Mouse (Mus musculus): Measurements from ENCODE around the gene Gm26602.

The Gm26602 gene

DNA sequence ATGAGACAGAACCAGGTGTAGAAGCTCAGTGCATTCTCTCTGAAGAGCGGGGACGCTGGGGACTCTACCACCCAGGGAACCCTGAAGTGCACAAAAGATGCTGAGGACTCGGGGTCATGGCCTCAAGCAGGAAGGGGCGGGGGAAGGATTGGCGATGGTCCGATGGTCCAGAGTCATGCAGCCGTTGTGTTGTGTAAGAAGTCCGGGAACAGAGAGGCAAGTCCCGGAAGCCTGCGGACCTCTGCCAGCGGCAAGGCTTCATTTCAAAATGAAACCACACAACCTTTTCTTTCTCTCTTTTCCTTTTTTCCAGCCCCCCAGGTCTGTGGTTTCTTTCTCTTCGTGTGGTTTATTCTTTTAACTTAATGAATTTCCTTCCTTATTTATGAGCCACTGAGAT, 32.9 kb upstream of the Gm26602 start:
- POLR2A ChIA-PET, result interaction anchor here in 1 of 4 experiments (0.7 kb wide), 1 partner anchor 19 kb away, joined by 6 read pairs; no protein-coding TSS in a partner anchor
- CTCF ChIA-PET, result interaction anchor here in 1 of 4 experiments (0.5 to 0.8 kb wide), 2 partner anchors 43 to 66 kb away, joined by 3 to 6 read pairs; no protein-coding TSS in a partner anchor

DNA sequence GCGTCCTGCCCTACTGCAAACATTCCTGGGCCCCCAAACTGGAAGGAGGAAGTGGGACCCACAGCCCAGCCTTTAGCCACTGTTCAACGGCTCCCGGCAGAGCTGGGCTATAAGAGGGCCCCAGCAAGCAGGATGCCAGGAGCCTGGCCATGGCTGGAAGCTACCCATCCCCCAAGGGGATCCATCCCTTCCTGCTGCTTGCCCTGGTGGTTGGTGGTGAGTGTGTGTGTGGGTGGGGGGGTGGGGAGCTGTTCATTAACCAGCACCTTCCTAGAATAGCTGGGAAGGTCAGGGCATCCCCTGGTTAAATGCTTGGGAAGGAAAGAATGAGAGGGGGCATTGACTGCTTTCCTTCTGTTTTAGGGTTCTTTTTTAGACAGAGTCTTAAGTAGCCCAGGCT, 31.1 kb upstream of the Gm26602 start:
- ChIA-PET POLR2A (interaction anchor here (0.5 to 5.6 kb wide), 10 partner anchors 14 to 289 kb away, joined by 3 to 70 read pairs (median 4); partner anchors contain the start of gene Ptbp1 (in 1 of the 4)), CTCF (interaction anchor here in 2 of 4 experiments (0.6 to 2.1 kb wide), 4 partner anchors 8 to 80 kb away, joined by 3 to 7 read pairs (median 4); partner anchors contain the start of gene Wdr18 (in 1 of the 2))

DNA sequence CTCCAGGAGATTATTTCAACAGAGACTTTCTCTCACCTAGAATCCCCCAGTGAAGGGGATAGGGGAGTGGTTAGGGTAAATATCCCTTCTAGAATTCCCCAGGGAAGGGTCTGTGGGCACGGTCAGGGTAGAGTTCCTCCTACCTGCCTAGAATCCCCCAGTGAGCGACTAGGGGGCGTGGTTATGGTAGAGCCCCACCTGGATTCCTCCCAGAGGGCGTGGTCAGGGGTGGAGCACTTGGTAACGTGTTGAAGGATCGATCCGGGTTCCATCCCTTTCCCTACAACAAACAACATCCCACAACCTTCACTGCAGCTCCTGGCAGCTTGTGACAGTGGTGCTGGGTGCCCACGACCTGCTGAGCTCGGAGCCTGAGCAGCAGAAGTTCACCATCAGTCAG, 29.9 kb upstream of the Gm26602 start:
- ChIA-PET POLR2A (interaction anchor here (0.6 to 5.6 kb wide), 19 partner anchors 9 to 284 kb away, joined by 3 to 70 read pairs (median 4); partner anchors contain the start of genes Arid3a (in 1 of the 4), Cirbp (in 1 of the 4), Med16 (in 1 of the 4) and Ptbp1 (in 1 of the 4)), CTCF (interaction anchor here (0.5 to 3.1 kb wide), 8 partner anchors 12 to 687 kb away, joined by 3 to 16 read pairs (median 4); partner anchors contain the start of gene Cnn2 (in 1 of the 4))

DNA sequence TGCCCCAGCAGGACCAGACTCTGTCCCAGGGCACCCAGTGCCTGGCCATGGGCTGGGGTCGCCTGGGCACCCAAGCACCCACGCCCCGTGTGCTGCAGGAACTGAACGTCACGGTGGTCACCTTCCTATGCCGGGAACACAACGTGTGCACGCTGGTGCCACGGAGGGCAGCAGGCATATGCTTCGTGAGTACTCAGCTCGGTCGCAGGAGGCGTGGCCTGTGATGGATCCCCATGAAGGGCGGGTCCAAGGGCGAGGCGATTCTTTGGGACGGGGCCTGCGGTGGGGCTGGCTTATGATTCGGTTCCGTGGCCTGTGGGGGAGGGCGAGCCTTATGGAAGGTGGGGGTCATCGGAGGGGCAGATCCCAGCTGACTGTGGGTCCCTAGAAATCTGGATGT, 28.7 kb upstream of the Gm26602 start:
- ChIA-PET POLR2A (interaction anchor here in 3 of 4 experiments (0.5 to 5.6 kb wide), 19 partner anchors 8 to 380 kb away, joined by 3 to 70 read pairs (median 4); partner anchors contain the start of genes Ptbp1 (in 2 of the 3), Arid3a (in 1 of the 3), C2cd4c (in 1 of the 3) and Dazap1 (in 1 of the 3)), CTCF (interaction anchor here in 3 of 4 experiments (0.5 to 3.1 kb wide), 17 partner anchors 8 to 821 kb away, joined by 3 to 27 read pairs (median 4); partner anchors contain the start of genes Arid3a (in 2 of the 3), Med16 (in 1 of the 3), Plppr3 (in 1 of the 3) and Prtn3 (in 1 of the 3))

DNA sequence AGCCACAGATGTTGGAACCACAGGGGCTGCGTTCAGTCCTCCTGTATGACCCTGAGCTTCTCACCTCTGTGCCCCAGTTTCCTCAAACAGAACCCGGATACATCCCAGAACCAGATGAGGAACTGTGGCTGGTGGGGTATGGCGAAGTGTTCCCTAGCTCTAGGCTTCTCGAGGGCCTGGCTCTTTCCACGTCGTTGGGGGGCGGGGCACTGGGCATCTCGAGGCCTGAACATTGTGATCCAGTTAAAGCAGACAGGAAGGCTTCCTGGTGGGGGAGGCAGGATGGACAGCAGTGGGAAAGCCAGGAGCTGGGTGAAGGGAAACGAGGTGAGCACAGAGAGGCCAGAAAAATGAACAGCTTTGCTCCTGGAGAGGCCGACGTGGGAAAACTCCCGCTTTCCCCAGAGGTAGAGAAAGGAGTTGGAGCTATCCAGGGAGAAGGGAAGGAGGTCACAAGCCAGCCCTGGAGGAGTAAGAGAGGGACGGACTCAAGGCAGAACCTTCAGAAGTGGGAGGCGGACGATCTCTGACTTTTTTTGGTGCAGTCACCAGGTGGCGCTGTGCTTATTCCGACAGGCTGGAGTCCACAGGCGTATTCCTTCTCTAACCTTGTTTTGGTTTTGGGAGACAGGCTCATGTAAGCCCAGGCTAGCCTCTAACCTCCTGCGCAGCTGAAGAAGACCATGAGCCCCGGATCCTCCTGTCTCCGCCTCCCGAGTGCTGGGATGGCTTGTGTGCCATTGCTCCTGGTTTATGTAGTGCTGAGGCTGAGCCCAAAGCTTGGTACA, 27.2 kb upstream of the Gm26602 start:
- POLR2A ChIA-PET, result interaction anchor here in 3 of 4 experiments (0.5 to 5.6 kb wide), 21 partner anchors 10 to 290 kb away, joined by 3 to 70 read pairs (median 4); partner anchors contain the start of genes Ptbp1 (in 2 of the 3), Arid3a (in 1 of the 3), Kiss1r (in 1 of the 3) and Plppr3 (in 1 of the 3)
- CTCF ChIA-PET, result interaction anchor here (0.5 to 3.1 kb wide), 53 partner anchors 9 to 1591 kb away, joined by 3 to 27 read pairs (median 3); partner anchors contain the start of genes Arid3a (in 2 of the 4), Plppr3 (in 2 of the 4), Prtn3 (in 2 of the 4) and Wdr18 (in 2 of the 4)

DNA sequence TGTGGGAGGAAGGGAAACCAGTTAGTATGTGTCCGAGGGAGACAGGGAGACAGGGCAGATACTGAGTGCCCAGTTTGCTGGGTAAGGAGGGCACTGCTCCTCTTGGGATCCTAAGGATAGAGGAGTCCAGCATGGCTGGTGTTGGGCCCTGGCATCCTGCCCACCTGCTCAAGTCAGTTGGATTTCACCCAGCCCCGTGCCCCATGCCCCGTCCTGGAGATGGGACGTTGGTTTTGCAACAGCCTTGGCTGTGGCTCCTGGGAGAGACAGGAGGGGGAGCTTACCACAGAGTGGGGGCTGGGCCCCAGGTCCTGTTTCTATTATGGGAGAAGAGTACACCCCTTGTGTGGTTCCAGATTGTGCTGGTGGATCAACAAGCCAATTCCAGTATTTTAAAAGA, 26.2 kb upstream of the Gm26602 start:
- POLR2A ChIA-PET, result interaction anchor here in 2 of 4 experiments (0.6 to 5.6 kb wide), 8 partner anchors 11 to 283 kb away, joined by 3 to 70 read pairs (median 4); partner anchors contain the start of genes Plppr3 (in 1 of the 2), Prtn3 (in 1 of the 2), Ptbp1 (in 1 of the 2) and Tmem259 (in 1 of the 2)

DNA sequence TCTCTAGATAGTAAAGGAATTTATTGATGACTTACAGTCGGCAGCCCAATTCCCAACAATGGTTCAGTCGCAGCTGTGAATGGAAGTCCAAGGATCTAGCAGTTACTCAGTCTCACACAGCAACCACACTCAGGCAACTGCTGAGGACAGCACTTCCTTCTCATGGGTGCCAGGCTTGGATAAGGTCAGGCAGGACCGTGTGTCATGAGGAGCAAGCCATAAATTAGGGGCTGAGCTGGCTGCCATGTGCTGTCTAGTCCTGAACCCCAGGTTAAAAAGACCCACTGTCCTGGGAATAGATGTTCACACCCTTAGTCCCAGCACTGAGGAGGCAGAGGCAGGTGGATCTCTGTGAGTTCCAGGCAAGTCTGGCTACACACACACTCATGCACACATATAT, 25.7 kb upstream of the Gm26602 start:
- ChIA-PET POLR2A (interaction anchor here in 1 of 4 experiments (0.6 to 2.2 kb wide), 6 partner anchors 12 to 1403 kb away, joined by 3 to 13 read pairs (median 4); partner anchors contain the start of genes Plppr3, Prtn3 and Tmem259), CTCF (interaction anchor here in 2 of 4 experiments (1.0 to 3.0 kb wide), 5 partner anchors 11 to 130 kb away, joined by 3 to 14 read pairs (median 9); partner anchors contain the start of genes Fgf22 (in 1 of the 2), Med16 (in 1 of the 2), Plppr3 (in 1 of the 2) and Prtn3 (in 1 of the 2))

More for the DNA sequence above, 26.2 kb upstream of the Gm26602 start:
- CTCF ChIA-PET, result interaction anchor here (0.6 to 3.0 kb wide), 25 partner anchors 8 to 280 kb away, joined by 3 to 27 read pairs (median 5); partner anchors contain the start of genes Plppr3 (in 2 of the 4), Prtn3 (in 2 of the 4), Arid3a (in 1 of the 4) and Fgf22 (in 1 of the 4)

DNA sequence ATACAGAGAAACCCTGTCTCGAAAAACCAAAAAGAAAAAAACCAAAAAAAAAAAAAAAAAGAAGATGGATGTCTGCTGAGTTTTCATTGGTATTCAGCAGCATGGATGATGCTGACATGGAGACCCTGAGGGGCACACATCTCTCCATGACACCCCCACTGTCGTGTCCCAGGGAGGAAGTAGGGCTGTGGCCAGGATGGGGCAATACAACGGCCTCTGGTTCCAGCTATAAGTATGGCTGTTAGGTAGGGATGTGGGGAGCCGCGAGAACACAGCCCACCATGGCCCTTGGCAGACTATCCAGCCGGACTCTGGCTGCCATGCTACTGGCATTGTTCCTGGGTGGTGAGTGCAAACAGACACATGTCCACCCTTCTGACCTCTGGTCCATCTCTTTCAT, 24.6 kb upstream of the Gm26602 start, which contains the start of gene Elane:
Gene Elane, plus strand, starts transcription at position 194 of the 400 bp plus-strand sequence.
- ChIA-PET POLR2A (interaction anchor here in 2 of 4 experiments (0.7 to 1.0 kb wide), 2 partner anchors 21 to 46 kb away, joined by 3 to 4 read pairs; no protein-coding TSS in a partner anchor), CTCF (interaction anchor here in 1 of 4 experiments (0.6 kb wide), 1 partner anchor 106 kb away, joined by 3 read pairs; no protein-coding TSS in a partner anchor)

DNA sequence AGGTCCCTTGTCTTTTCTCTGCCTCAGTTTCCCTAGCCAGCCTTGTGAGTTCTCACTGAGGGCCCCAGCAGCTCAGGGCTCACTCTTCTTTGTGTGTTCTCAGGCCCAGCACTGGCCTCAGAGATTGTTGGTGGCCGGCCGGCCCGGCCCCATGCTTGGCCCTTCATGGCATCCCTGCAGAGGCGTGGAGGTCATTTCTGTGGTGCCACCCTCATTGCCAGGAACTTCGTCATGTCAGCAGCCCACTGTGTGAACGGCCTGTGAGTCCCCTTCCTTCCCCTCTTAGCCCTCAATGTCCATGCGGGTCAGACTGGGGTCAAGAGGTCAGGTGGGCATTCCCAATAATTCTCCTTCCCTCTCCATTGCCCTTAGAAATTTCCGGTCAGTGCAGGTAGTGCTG, 24.0 kb upstream of the Gm26602 start:
- CTCF ChIA-PET, result interaction anchor here in 1 of 4 experiments (0.6 kb wide), 1 partner anchor 106 kb away, joined by 3 read pairs; no protein-coding TSS in a partner anchor
- POLR2A ChIA-PET, result interaction anchor here in 2 of 4 experiments (0.7 kb wide), 2 partner anchors 21 to 27 kb away, joined by 4 to 5 read pairs; no protein-coding TSS in a partner anchor

DNA sequence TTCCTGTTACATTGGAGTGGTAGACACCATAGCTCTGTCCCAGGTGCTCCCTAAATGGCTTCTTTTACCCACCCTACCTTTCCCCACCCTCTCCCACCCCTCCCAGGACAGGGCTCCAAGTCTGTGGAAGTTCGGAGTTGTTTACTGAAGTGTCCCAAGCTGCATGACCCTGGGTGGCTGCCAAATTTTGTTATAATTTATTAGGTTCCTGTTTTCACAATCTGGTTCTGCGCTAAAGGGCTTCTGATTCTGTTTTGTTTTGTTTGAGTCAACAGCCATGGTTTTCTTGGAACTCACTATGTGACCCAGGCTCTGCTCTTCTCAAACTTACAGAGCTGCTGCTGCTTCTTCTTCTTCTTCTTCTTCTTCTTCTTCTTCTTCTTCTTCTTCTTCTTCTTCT, 21.3 kb upstream of the Gm26602 start:
- POLR2A ChIA-PET, result interaction anchor here in 2 of 4 experiments (0.7 to 1.0 kb wide), 4 partner anchors 15 to 27 kb away, joined by 3 to 4 read pairs (median 3); partner anchors contain the start of genes Plppr3 (in 1 of the 2) and Prtn3 (in 1 of the 2)

DNA sequence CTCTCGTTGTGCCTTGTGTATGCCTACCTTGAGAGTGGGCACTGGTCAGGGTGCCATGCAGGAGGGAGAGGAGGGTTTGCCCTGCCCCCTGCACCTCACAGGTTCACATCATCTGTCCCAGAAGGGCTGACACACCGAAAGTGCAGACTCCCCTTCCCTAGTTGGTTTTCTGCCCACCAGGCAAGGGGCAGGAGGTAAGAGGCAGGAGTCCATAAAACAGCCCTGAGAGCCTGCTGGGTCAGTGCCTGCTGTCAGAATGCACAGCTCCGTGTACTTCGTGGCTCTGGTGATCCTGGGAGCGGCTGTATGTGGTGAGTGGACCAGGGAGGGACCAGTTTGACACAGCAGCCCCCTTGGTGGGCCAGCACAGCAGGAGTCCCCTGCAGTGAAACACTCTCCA, 20.0 kb upstream of the Gm26602 start, which contains the start of gene Cfd:
Gene Cfd, plus strand, starts transcription at position 184 of the 400 bp plus-strand sequence.
- POLR2A ChIA-PET, result interaction anchor here in 2 of 4 experiments (1.6 to 4.1 kb wide), 3 partner anchors 17 to 28 kb away, joined by 3 to 16 read pairs (median 3); partner anchors contain the start of gene Med16 (in 1 of the 2)
- CTCF ChIA-PET, result interaction anchor here in 2 of 4 experiments (0.7 to 1.0 kb wide), 2 partner anchors 78 to 184 kb away, joined by 3 read pairs; no protein-coding TSS in a partner anchor

More for the DNA sequence above, 21.3 kb upstream of the Gm26602 start:
- CTCF ChIA-PET, result interaction anchor here in 2 of 4 experiments (1.0 to 1.6 kb wide), 3 partner anchors 55 to 77 kb away, joined by 3 to 5 read pairs (median 3); no protein-coding TSS in a partner anchor

DNA sequence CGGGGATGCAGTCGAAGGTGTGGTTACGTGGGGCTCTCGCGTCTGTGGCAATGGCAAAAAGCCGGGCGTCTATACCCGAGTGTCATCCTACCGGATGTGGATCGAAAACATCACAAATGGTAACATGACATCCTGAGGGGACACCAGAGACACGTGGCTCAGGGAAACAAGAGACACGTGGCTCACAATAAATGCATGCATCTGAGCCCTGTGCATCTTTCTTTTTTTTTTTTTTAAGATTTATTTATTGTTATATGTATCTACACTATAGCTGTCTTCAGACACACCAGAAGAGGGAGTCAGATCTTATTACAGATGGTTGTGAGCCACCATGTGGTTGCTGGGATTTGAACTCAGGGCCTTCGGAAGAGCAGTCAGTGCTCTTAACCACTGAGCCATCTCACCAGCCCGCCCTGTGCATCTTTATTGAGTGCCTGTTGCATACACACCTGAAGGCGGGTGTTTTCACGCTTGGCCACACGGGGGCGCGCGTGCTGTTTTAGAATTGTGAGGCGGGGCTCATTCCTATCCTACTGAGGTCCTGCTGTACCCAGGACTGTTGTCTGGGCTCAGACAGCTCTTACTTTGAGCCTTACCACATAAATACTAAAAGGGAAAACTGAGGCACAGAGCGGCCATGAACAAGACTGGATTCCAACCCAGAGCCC, 18.1 kb upstream of the Gm26602 start:
- ChIA-PET POLR2A (interaction anchor here in 3 of 4 experiments (0.6 to 4.1 kb wide), 16 partner anchors 9 to 189 kb away, joined by 3 to 16 read pairs (median 4); partner anchors contain the start of genes Med16 (in 3 of the 3), Bsg (in 1 of the 3), Misp (in 1 of the 3) and Ptbp1 (in 1 of the 3)), CTCF (interaction anchor here (0.5 to 3.0 kb wide), 28 partner anchors 9 to 511 kb away, joined by 3 to 27 read pairs (median 4); partner anchors contain the start of genes Med16 (in 2 of the 4), Plppr3 (in 1 of the 4), Prtn3 (in 1 of the 4) and Stk11 (in 1 of the 4))

DNA sequence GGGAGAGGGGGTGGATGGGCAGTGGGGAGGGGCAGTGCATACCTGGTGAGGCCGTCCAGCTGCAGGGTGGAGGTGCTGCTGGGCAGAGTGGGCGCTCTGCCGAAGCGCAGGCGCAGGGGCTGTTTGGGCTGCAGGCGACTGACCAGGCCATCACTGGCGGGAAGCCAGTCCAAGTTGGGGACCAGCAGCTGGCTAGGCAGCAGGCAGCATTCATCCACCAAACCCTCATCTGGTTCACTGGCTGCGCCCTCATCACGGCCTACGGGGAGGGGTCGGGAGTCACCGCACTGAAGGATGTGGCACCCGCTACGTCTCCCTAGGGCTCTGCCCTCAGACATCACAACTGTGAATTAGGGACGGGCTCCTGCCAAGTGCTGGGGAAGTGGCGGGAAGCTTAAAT, 14.3 kb upstream of the Gm26602 start:
- ChIA-PET CTCF (interaction anchor here in 3 of 4 experiments (0.6 to 1.7 kb wide), 7 partner anchors 10 to 664 kb away, joined by 3 to 6 read pairs (median 4); partner anchors contain the start of gene Med16 (in 1 of the 3)), POLR2A (interaction anchor here in 3 of 4 experiments (0.7 to 5.0 kb wide), 14 partner anchors 8 to 192 kb away, joined by 3 to 42 read pairs (median 4); partner anchors contain the start of genes Med16 (in 3 of the 3), Ptbp1 (in 3 of the 3), Bsg (in 1 of the 3) and Kiss1r (in 1 of the 3))

DNA sequence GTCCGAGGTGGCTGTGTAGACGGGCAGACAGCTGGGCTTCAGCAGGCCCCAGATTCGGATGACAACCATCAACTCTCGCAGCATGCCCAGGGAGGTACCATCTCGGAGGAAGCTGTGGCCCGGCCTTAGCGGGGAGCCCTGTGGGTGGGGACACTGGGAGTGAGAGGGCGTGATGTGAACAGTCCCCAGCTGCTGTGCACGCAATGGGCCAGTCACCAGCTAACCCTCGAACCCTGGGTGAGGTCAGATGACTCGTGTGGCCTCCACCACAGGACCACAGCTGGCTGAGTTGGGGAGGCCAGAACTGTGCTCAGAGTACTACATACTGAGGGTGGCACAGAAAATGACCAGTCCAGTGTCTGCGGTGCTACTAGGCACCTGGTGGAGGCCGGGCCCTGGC, 13.8 kb upstream of the Gm26602 start:
- ChIA-PET CTCF (interaction anchor here (0.6 to 1.7 kb wide), 8 partner anchors 9 to 664 kb away, joined by 3 to 6 read pairs (median 4); partner anchors contain the start of gene Med16 (in 1 of the 4)), POLR2A (interaction anchor here in 3 of 4 experiments (0.6 to 5.0 kb wide), 16 partner anchors 9 to 280 kb away, joined by 3 to 42 read pairs (median 4); partner anchors contain the start of genes Med16 (in 3 of the 3), Ptbp1 (in 3 of the 3), Bsg (in 1 of the 3) and Kiss1r (in 1 of the 3))

Data from embryonic stem cell, embryonic (primary cell).